Mouse (Mus musculus): ENCODE results near the gene Prlhr.

DNA sequence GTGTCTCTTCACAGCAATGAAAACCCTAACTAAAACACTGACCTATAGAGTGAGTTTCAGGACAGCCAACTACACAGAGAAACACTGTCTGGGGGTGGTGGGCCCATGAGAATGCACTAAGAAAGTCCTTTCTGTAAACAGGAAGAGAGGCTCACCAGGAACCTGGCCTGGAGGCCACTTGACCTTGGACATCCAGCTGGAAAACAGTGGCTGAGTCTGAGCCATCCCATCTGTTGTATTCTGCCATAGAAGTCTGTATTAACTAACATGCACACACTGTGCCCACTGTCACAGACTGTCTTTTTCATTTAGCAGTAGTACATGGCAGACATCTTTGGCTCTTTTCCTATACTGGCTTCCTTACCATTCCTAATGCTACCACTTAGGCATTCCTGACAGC is 32.1 kb upstream of the Prlhr start:
- TF ChIP-seq EP300 (IDR thresholded peaks at IDR 0.05; ENCODE audit: low read length) (no peak), CTCF (conservative IDR thresholded peaks at IDR 0.05 in 1 of 2, IDR thresholded peaks at IDR 0.05 in 1 of 2; ENCODE audit: low read depth in 2 of 2, low read length in 2 of 2) (no peak), POLR2A (IDR thresholded peaks at IDR 0.05; ENCODE audit: low read depth, low read length) (no peak), E2F4 (IDR thresholded peaks at IDR 0.05; ENCODE audit: insufficient replicate concordance, low read depth, low read length) (no peak), NRF1 (IDR thresholded peaks at IDR 0.05; ENCODE audit: low read depth, low read length) (no peak), TCF12 (IDR thresholded peaks at IDR 0.05; ENCODE audit: low read depth, low read length) (no peak), ETS1 (conservative IDR thresholded peaks at IDR 0.05; ENCODE audit: low read depth, low read length) (no peak), NELFE (IDR thresholded peaks at IDR 0.05; ENCODE audit: low read depth, low read length) (no peak), USF1 (IDR thresholded peaks at IDR 0.05; ENCODE audit: low read depth, low read length) (no peak), MXI1 (IDR thresholded peaks at IDR 0.05; ENCODE audit: low read depth, low read length) (no peak)
